Mouse (Mus musculus): ENCODE data around the gene Adgrg1. TPM values are rescaled to one million over a fixed set of nuclear protein-coding genes. Genes with fewer than 3 reads are reported as not detected.
"Not testable (repeated sequence)": the region's sequence is repeated elsewhere in the genome, so short reads cannot be mapped to it uniquely, and the experiment has no call there.

Gene Adgrg1
- polyA plus RNA-seq, 1 experiment from 2014 or later, result 39.0 TPM

DNA sequence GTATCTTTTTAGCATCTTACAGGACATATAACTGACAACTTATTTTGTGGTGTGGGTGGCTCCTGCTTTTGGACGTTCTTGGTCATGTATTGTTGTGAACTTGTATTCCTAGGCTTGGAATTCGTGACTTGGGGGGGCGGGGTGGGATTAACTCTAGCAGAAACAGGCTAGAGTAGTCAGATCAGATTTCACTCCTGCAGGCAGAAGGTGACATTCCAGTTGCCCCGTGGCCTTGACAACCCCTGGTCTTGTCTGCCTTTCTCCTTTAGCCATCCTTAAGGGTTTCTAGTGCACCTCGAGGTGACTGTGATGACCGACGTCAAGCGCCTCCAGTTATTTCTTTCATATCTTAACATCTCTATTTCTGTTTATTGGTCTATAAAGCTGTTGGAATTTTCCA, 48.6 kb downstream of the Adgrg1 start:
- Histone ChIP-seq H3K4me2 (replicated peaks; ENCODE audit: low read depth, low read length) (no peak overlapping the region), H3K4me3 (ENCODE audit: low read depth, low read length) (no peak overlapping the region), H3K36me3 (ENCODE audit: insufficient read depth, low read length) (no peaks in the 10 kb centered on the region), H3K27ac (ENCODE audit: low read length) (no peak overlapping the region), H3K9ac (replicated peaks; ENCODE audit: low read depth) (no peak overlapping the region), H3K27me3 (replicated peaks; ENCODE audit: insufficient read depth, low read length) (no peaks in the 10 kb centered on the region), H3K4me1 (ENCODE audit: insufficient read depth, low read depth, low read length) (no peaks in the 10 kb centered on the region; the same call in 1 of the 2 replicates), H3K9me3 (ENCODE audit: low read length) (no peaks in the 10 kb centered on the region)
- ATAC-seq (no peak), DNase-seq (ENCODE audit: low spot score) (no peak)
- WGBS, result 14% methylated on average over 8 of the region's 8 CpGs
- TF ChIP-seq EP300 (IDR thresholded peaks at IDR 0.05), result no peak
- no peak for TF ChIP-seq CTCF (IDR thresholded peaks at IDR 0.05)

- no peak overlapping the region for H3K4me3 ChIP-seq (ENCODE audit: low read depth, low read length)
- H3K9ac ChIP-seq (replicated peaks; ENCODE audit: low read depth), result no peak overlapping the region
- H3K36me3 ChIP-seq (ENCODE audit: insufficient read depth, low read length), result no peaks in the 10 kb centered on the region
- no peak for DNase-seq (ENCODE audit: low spot score)
- H3K27me3 ChIP-seq (replicated peaks; ENCODE audit: insufficient read depth, low read length), result no peaks in the 10 kb centered on the region
- ATAC-seq, result no peak
- no peaks in the 10 kb centered on the region; the same call in 1 of the 2 replicates for H3K4me1 ChIP-seq (ENCODE audit: insufficient read depth, low read depth, low read length)
- 54% methylated on average over 4 of the region's 4 CpGs for WGBS
- no peaks in the 10 kb centered on the region for H3K9me3 ChIP-seq (ENCODE audit: low read length)
- TF ChIP-seq CTCF (IDR thresholded peaks at IDR 0.05) (no peak), EP300 (IDR thresholded peaks at IDR 0.05) (no peak)
- no peak overlapping the region for H3K4me2 ChIP-seq (replicated peaks; ENCODE audit: low read depth, low read length)
- no peak overlapping the region for H3K27ac ChIP-seq (ENCODE audit: low read length)
Observed at GRCm38 (mm10) chr8:95024387-95024786, 49.8 kb downstream of the Adgrg1 start.

DNA sequence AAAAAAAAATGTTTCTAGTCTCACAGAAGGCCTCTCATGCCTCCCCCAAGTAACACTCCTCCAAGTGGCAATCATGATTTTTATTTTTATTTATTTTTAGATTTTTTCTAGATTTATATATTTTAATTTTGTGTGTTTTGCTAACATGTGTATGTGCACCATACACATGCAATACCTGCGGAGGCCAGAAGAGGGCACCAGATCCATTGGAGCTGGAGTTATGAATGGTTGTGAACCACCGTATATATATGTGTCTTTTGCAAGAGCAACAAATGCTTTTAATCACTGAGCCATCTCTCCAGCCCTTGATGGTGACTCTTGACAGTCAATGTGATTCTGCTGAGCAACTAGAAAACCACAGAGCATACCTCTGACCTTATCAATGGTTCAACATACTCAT, 50.9 kb downstream of the Adgrg1 start:
- Histone ChIP-seq H3K36me3 (ENCODE audit: insufficient read depth, low read length) (no peaks in the 10 kb centered on the region), H3K4me2 (replicated peaks; ENCODE audit: low read depth, low read length) (no peak overlapping the region), H3K9me3 (ENCODE audit: low read length) (no peaks in the 10 kb centered on the region), H3K27me3 (replicated peaks; ENCODE audit: insufficient read depth, low read length) (no peaks in the 10 kb centered on the region), H3K9ac (replicated peaks; ENCODE audit: low read depth) (no peak overlapping the region), H3K27ac (ENCODE audit: low read length) (no peak overlapping the region), H3K4me1 (ENCODE audit: insufficient read depth, low read depth, low read length) (no peaks in the 10 kb centered on the region; the same call in 1 of the 2 replicates), H3K4me3 (ENCODE audit: low read depth, low read length) (no peak overlapping the region)
- TF ChIP-seq EP300 (IDR thresholded peaks at IDR 0.05) (no peak), CTCF (IDR thresholded peaks at IDR 0.05) (peak; percentile 59)
- DNase-seq (ENCODE audit: low spot score) (no peak), ATAC-seq (no peak)
- WGBS, result 69% methylated on average over 2 of the region's 2 CpGs

GRCm38 (mm10) chr8:95028391-95028790, 53.8 kb downstream of the Adgrg1 start:
- not testable (repeated sequence) for H3K27ac ChIP-seq (ENCODE audit: low read length); H3K9me3 ChIP-seq (ENCODE audit: low read length); H3K36me3 ChIP-seq (ENCODE audit: insufficient read depth, low read length); H3K9ac ChIP-seq (replicated peaks; ENCODE audit: low read depth); ATAC-seq; H3K27me3 ChIP-seq (replicated peaks; ENCODE audit: insufficient read depth, low read length); H3K4me2 ChIP-seq (replicated peaks; ENCODE audit: low read depth, low read length); H3K4me3 ChIP-seq (ENCODE audit: low read depth, low read length); H3K4me1 ChIP-seq (ENCODE audit: insufficient read depth, low read depth, low read length)
- 51% methylated on average over 7 of the region's 7 CpGs for WGBS
- DNase-seq (ENCODE audit: low spot score), result peak; percentile 29

- Histone ChIP-seq H3K4me1 (ENCODE audit: insufficient read depth, low read depth, low read length) (no peaks in the 10 kb centered on the region), H3K4me2 (replicated peaks; ENCODE audit: low read depth, low read length) (no peak overlapping the region), H3K9ac (replicated peaks; ENCODE audit: low read depth) (no peak overlapping the region), H3K27me3 (replicated peaks; ENCODE audit: insufficient read depth, low read length) (no peaks in the 10 kb centered on the region), H3K4me3 (ENCODE audit: low read depth, low read length) (no peak overlapping the region), H3K36me3 (ENCODE audit: insufficient read depth, low read length) (no peaks in the 10 kb centered on the region), H3K27ac (ENCODE audit: low read length) (no peak overlapping the region), H3K9me3 (ENCODE audit: low read length) (no peaks in the 10 kb centered on the region)
- peak; percentile 92 for DNase-seq (ENCODE audit: low spot score)
- ATAC-seq, result peak; percentile 96
- TF ChIP-seq CTCF (IDR thresholded peaks at IDR 0.05), result no peak
- no peak for TF ChIP-seq EP300 (IDR thresholded peaks at IDR 0.05)
- 35% methylated on average over 7 of the region's 7 CpGs for WGBS
Observed at GRCm38 (mm10) chr8:95037106-95037925, 62.8 kb downstream of the Adgrg1 start.

GRCm38 (mm10) chr8:95041883-95042784, 67.6 kb downstream of the Adgrg1 start:
- DNase-seq (ENCODE audit: low spot score) (peak; percentile 33), ATAC-seq (peak; percentile 43; the same call in 1 of the 2 replicates)
- Histone ChIP-seq H3K4me2 (replicated peaks; ENCODE audit: low read depth, low read length) (no peak overlapping the region), H3K4me3 (ENCODE audit: low read depth, low read length) (no peak overlapping the region), H3K9ac (replicated peaks; ENCODE audit: low read depth) (no peak overlapping the region), H3K27ac (ENCODE audit: low read length) (peak overlapping the region; percentile 47; the same call in 1 of the 2 replicates), H3K27me3 (replicated peaks; ENCODE audit: insufficient read depth, low read length) (no peaks in the 10 kb centered on the region), H3K36me3 (ENCODE audit: insufficient read depth, low read length) (no peaks in the 10 kb centered on the region), H3K4me1 (ENCODE audit: insufficient read depth, low read depth, low read length) (no peaks in the 10 kb centered on the region), H3K9me3 (ENCODE audit: low read length) (no peaks in the 10 kb centered on the region)
- TF ChIP-seq EP300 (IDR thresholded peaks at IDR 0.05) (no peak), CTCF (IDR thresholded peaks at IDR 0.05) (no peak)
- 43% methylated on average over 6 of the region's 6 CpGs for WGBS

Measured in lung, postnatal 0 days (tissue).